Mouse (Mus musculus) MEL (cell line): ENCODE measurements at regions not wholly inside any gene's neighbourhood (a gene's known extent, or its start where the extent isn't known, plus 50 kb on each side); places are given as distances from the start of the nearest gene placed in this dataset.

ENCODE experiments used
- DNase-seq: peaks from one replicate; pipeline ENCODE4 v3.0.0; 2011; ENCODE audit warnings: low read depth, low spot score
- H3K27ac ChIP-seq: 2 replicates; pipeline ENCODE4 v1.5.1; 2012; ENCODE audit warnings: low read depth, mild to moderate bottlenecking, control low read depth, low read length, moderate library complexity; ENCODE audit not compliant: control insufficient read depth
- H3K27me3 ChIP-seq, 2 experiments: fragments of 150-350 bp in 1 of 2; sonication (generic) in 1 of 2; 2 replicates each; pipeline ENCODE4 v1.6.1; 2012; ENCODE audit warnings: low read length in 2 of 2, mild to moderate bottlenecking in 2 of 2, improper control_type of control experiment in 1 of 2, moderate library complexity in 1 of 2; ENCODE audit not compliant: insufficient read depth in 2 of 2, control insufficient read depth in 1 of 2
- H3K36me3 ChIP-seq, 2 experiments: 2 replicates each; pipeline ENCODE4 v1.6.1; 2012 to 2014; ENCODE audit warnings: low read length in 2 of 2, improper control_type of control experiment in 1 of 2, inconsistent platforms in 1 of 2, mild to moderate bottlenecking in 1 of 2; ENCODE audit not compliant: insufficient read depth in 2 of 2, control insufficient read depth in 1 of 2
- H3K4me1 ChIP-seq, 2 experiments: fragments of 150-350 bp in 1 of 2; sonication (generic) in 1 of 2; 2 replicates each; pipeline ENCODE4 v1.6.1; 2012; ENCODE audit warnings: low read length in 2 of 2, improper control_type of control experiment in 1 of 2, mild to moderate bottlenecking in 1 of 2; ENCODE audit not compliant: insufficient read depth in 2 of 2, control insufficient read depth in 1 of 2
- H3K4me3 ChIP-seq, 2 experiments: fragments of 150-350 bp in 1 of 2; sonication (generic) in 1 of 2; 2 replicates each; pipeline ENCODE4 v1.5.1; 2012; ENCODE audit warnings: low read depth in 2 of 2, low read length in 2 of 2, mild to moderate bottlenecking in 2 of 2, moderate library complexity in 2 of 2, control low read depth in 1 of 2, improper control_type of control experiment in 1 of 2; ENCODE audit not compliant: control insufficient read depth in 1 of 2, insufficient read depth in 1 of 2
- H3K79me2 ChIP-seq: 2 replicates; pipeline ENCODE4 v1.6.1; 2012; ENCODE audit warnings: mild to moderate bottlenecking, low read length, moderate library complexity; ENCODE audit not compliant: control insufficient read depth, poor library complexity, insufficient read depth
- H3K9ac ChIP-seq: 2 replicates; pipeline ENCODE4 v1.6.1; 2012; ENCODE audit warnings: low read depth, mild to moderate bottlenecking, control low read depth, low read length, moderate library complexity; ENCODE audit not compliant: control insufficient read depth, poor library complexity, severe bottlenecking
- H3K9me3 ChIP-seq: fragments of 150-350 bp; sonication (generic); replicated peaks from 2 replicates; pipeline ENCODE4 v1.6.1; 2012; ENCODE audit warnings: mild to moderate bottlenecking, low read length, improper control_type of control experiment, moderate library complexity; ENCODE audit not compliant: insufficient read depth
- BHLHE40 ChIP-seq: IDR thresholded peaks from 2 replicates; pipeline ENCODE4 v1.6.1; 2012; ENCODE audit warnings: low read depth, mild to moderate bottlenecking, inconsistent platforms, low read length, improper control_type of control experiment, borderline replicate concordance
- CHD2 ChIP-seq: IDR thresholded peaks from 2 replicates; pipeline ENCODE4 v1.6.1; 2011; ENCODE audit warnings: low read length, improper control_type of control experiment
- CTCF ChIP-seq, 3 experiments: IDR thresholded peaks in 2 of 3; conservative IDR thresholded peaks in 1 of 3; 2 replicates each; pipeline ENCODE4 v1.5.1; 2011 to 2012; ENCODE audit warnings: low read length in 3 of 3, low read depth in 2 of 3, mild to moderate bottlenecking in 2 of 3, improper control_type of control experiment in 1 of 3, inconsistent platforms in 1 of 3, mixed read lengths in 1 of 3, moderate library complexity in 1 of 3; ENCODE audit not compliant: control insufficient read depth in 1 of 3, insufficient read depth in 1 of 3, poor library complexity in 1 of 3, severe bottlenecking in 1 of 3
- ELF1 ChIP-seq: IDR thresholded peaks from 2 replicates; pipeline ENCODE4 v1.6.1; 2014; ENCODE audit warnings: low read depth, mild to moderate bottlenecking, inconsistent platforms, low read length, improper control_type of control experiment, moderate library complexity
- ETS1 ChIP-seq: IDR thresholded peaks from 2 replicates; pipeline ENCODE4 v1.6.1; 2012; ENCODE audit warnings: low read depth, mild to moderate bottlenecking, inconsistent platforms, low read length, improper control_type of control experiment, moderate library complexity
- GATA1 ChIP-seq: IDR thresholded peaks from 2 replicates; pipeline ENCODE4 v1.6.1; 2011; ENCODE audit warnings: low read depth, low read length, improper control_type of control experiment
- HCFC1 ChIP-seq: IDR thresholded peaks from 2 replicates; pipeline ENCODE4 v1.6.1; 2012; ENCODE audit warnings: low read depth, mild to moderate bottlenecking, inconsistent platforms, low read length, improper control_type of control experiment, moderate library complexity
- MAZ ChIP-seq: IDR thresholded peaks from 2 replicates; pipeline ENCODE4 v1.6.1; 2012; ENCODE audit warnings: low read depth, mild to moderate bottlenecking, inconsistent platforms, low read length, improper control_type of control experiment
- MYB ChIP-seq: IDR thresholded peaks from 2 replicates; pipeline ENCODE4 v1.6.1; 2011; ENCODE audit warnings: mild to moderate bottlenecking, low read depth, low read length, improper control_type of control experiment
- MYC ChIP-seq: IDR thresholded peaks from 2 replicates; pipeline ENCODE4 v1.6.1; 2011; ENCODE audit warnings: low read depth, mild to moderate bottlenecking, low read length, improper control_type of control experiment, moderate library complexity
- NRF1 ChIP-seq: IDR thresholded peaks from 2 replicates; pipeline ENCODE4 v1.6.1; 2014; ENCODE audit warnings: low read depth, mild to moderate bottlenecking, inconsistent platforms, low read length, improper control_type of control experiment, moderate library complexity; ENCODE audit not compliant: poor library complexity, insufficient read depth, severe bottlenecking
- POLR2A ChIP-seq, 2 experiments: IDR thresholded peaks; 2 replicates each; pipeline ENCODE4 v1.6.1; 2011 to 2012; ENCODE audit warnings: low read length in 2 of 2, mild to moderate bottlenecking in 2 of 2, control low read depth in 1 of 2, improper control_type of control experiment in 1 of 2, low read depth in 1 of 2, moderate library complexity in 1 of 2; ENCODE audit not compliant: control insufficient read depth in 1 of 2, insufficient read depth in 1 of 2, poor library complexity in 1 of 2
- POLR2AphosphoS5 ChIP-seq: IDR thresholded peaks from 2 replicates; pipeline ENCODE4 v1.6.1; 2012; ENCODE audit warnings: low read depth, borderline replicate concordance, mild to moderate bottlenecking, inconsistent platforms, low read length, moderate library complexity, mixed read lengths
- RCOR1 ChIP-seq: IDR thresholded peaks from 2 replicates; pipeline ENCODE4 v1.6.1; 2012; ENCODE audit warnings: low read depth, mild to moderate bottlenecking, inconsistent platforms, low read length, improper control_type of control experiment
- TBP ChIP-seq: IDR thresholded peaks from 2 replicates; pipeline ENCODE4 v1.8.0; 2011; ENCODE audit warnings: low read depth, low read length, improper control_type of control experiment
- USF1 ChIP-seq: IDR thresholded peaks from 2 replicates; pipeline ENCODE4 v1.6.1; 2014; ENCODE audit warnings: low read depth, mild to moderate bottlenecking, inconsistent platforms, low read length, improper control_type of control experiment, moderate library complexity
- ZNF384 ChIP-seq: IDR thresholded peaks from 2 replicates; pipeline ENCODE4 v1.6.1; 2012; ENCODE audit warnings: low read depth, mild to moderate bottlenecking, inconsistent platforms, low read length, improper control_type of control experiment

DNA sequence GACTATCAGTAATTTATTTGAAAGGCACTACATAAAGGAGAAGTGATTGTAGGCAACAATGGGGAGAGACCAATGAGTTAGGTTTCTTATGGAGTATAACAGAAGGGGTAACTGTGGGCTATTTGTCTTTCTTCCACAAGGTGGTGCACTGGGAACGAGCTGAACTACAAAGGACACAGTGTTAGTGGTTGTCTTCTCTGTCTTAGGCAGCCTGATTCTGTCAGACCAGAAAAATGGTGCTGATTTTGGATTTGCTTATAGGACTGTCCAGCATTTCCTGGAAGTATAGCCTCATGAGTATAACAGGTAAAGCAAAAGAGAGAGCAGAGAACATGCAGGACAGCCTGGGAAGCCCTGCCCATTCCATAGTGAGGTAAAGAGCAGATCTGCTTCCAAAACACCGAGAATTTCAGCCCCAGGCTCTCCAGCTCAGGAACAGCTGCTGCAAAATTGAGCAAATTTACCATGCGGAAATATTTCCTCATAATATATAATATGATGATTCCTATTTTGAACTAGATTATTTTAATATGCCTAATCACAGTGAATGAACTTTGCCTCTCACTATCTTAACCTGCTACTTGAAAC is 497.8 kb downstream of the Tox3 start:
- Histone ChIP-seq H3K79me2 (no peaks in the 10 kb centered on the region), H3K27ac (no peak overlapping the region), H3K9ac (no peak overlapping the region)
- TF ChIP-seq CHD2 (no peak), ELF1 (no peak), CTCF (IDR thresholded peaks at IDR 0.05 in 2 of 3, conservative IDR thresholded peaks at IDR 0.05 in 1 of 3; ENCODE audit: control insufficient read depth in 1 of 3, insufficient read depth in 1 of 3, low read depth in 2 of 3, low read length in 3 of 3, poor library complexity in 1 of 3, severe bottlenecking in 1 of 3) (no peak; a peak in 1 of 6 replicates), NRF1 (no peak), TBP (no peak), MYC (no peak), HCFC1 (no peak), ETS1 (no peak), RCOR1 (no peak), USF1 (no peak), MYB (no peak), MAZ (no peak), BHLHE40 (no peak), POLR2AphosphoS5 (no peak), GATA1 (no peak), POLR2A (IDR thresholded peaks at IDR 0.05; ENCODE audit: control insufficient read depth in 1 of 2, insufficient read depth in 1 of 2, low read depth in 1 of 2, low read length in 2 of 2, poor library complexity in 1 of 2) (no peak)
- TF ChIP-seq, all 39 proteins: peak for 0
- no peaks in the 10 kb centered on the region for H3K9me3 ChIP-seq
- DNase-seq: no peak
- no peaks in the 10 kb centered on the region for H3K36me3 ChIP-seq
- H3K4me3 ChIP-seq: no peak overlapping the region
- no peaks in the 10 kb centered on the region for H3K27me3 ChIP-seq
- no peaks in the 10 kb centered on the region for H3K4me1 ChIP-seq

GRCm38 (mm10) chr8:89849416-89850208 is 498.5 kb downstream of the Tox3 start:
- Histone ChIP-seq H3K36me3 (no peaks in the 10 kb centered on the region), H3K9ac (no peak overlapping the region), H3K27ac (no peak overlapping the region), H3K79me2 (no peaks in the 10 kb centered on the region), H3K9me3 (no peaks in the 10 kb centered on the region), H3K4me1 (no peaks in the 10 kb centered on the region), H3K27me3 (no peaks in the 10 kb centered on the region), H3K4me3 (no peak overlapping the region)
- DNase-seq: no peak
- TF ChIP-seq ELF1 (no peak), ZNF384 (no peak), HCFC1 (no peak)
